Mouse (Mus musculus) kidney, postnatal 10 days (tissue): ENCODE measurements around the gene Nck1.

Source experiments
- DNase-seq: peaks from one replicate; pipeline ENCODE4 v3.0.0; 2021; ENCODE audit warnings: mixed read lengths

Gene Nck1

GRCm38 (mm10) chr9:100534686-100535085, 11.2 kb downstream of the Nck1 start:
- no peak for DNase-seq

- no peak for DNase-seq
Measured at GRCm38 (mm10) chr9:100532847-100533505, 13.0 kb downstream of the Nck1 start.

GRCm38 (mm10) chr9:100531296-100531695, 14.6 kb downstream of the Nck1 start:
- DNase-seq = no peak

- DNase-seq = no peak
Measured at GRCm38 (mm10) chr9:100525225-100525624, 20.7 kb downstream of the Nck1 start.

GRCm38 (mm10) chr9:100522029-100522428, 23.9 kb downstream of the Nck1 start:
- no peak for DNase-seq

GRCm38 (mm10) chr9:100520586-100520985, 25.3 kb downstream of the Nck1 start:
- peak; percentile 72 for DNase-seq

GRCm38 (mm10) chr9:100520012-100520411, 25.9 kb downstream of the Nck1 start:
- DNase-seq = no peak

GRCm38 (mm10) chr9:100507581-100507980, 38.4 kb downstream of the Nck1 start:
- DNase-seq = no peak

GRCm38 (mm10) chr9:100506652-100507051, 39.3 kb downstream of the Nck1 start:
- peak; percentile 71 for DNase-seq

- no peak for DNase-seq
Measured at GRCm38 (mm10) chr9:100505498-100505897, 40.4 kb downstream of the Nck1 start.

GRCm38 (mm10) chr9:100493611-100494261, 52.2 kb downstream of the Nck1 start:
- DNase-seq = no peak

- no peak for DNase-seq
Measured at GRCm38 (mm10) chr9:100491424-100491823, 54.5 kb downstream of the Nck1 start.

- DNase-seq = no peak
Measured at GRCm38 (mm10) chr9:100488969-100489368, 57.0 kb downstream of the Nck1 start.

- DNase-seq = no peak
Measured at GRCm38 (mm10) chr9:100488056-100488713, 57.7 kb downstream of the Nck1 start.

GRCm38 (mm10) chr9:100486431-100486830, 59.5 kb downstream of the Nck1 start, which contains the start of gene Il20rb:
Il20rb (minus strand) TSS chr9:100486788.
- no peak for DNase-seq

GRCm38 (mm10) chr9:100483318-100483717, 62.6 kb downstream of the Nck1 start:
- no peak for DNase-seq

- no peak for DNase-seq
Measured at GRCm38 (mm10) chr9:100481626-100482025, 64.3 kb downstream of the Nck1 start.

GRCm38 (mm10) chr9:100474056-100474455, 71.9 kb downstream of the Nck1 start:
- DNase-seq = no peak

- DNase-seq = no peak
Measured at GRCm38 (mm10) chr9:100473361-100473760, 72.6 kb downstream of the Nck1 start.

GRCm38 (mm10) chr9:100472931-100473330, 73.0 kb downstream of the Nck1 start:
- no peak for DNase-seq

- no peak for DNase-seq
Measured at GRCm38 (mm10) chr9:100471605-100471953, 74.4 kb downstream of the Nck1 start.

GRCm38 (mm10) chr9:100470936-100471604, 74.9 kb downstream of the Nck1 start:
- DNase-seq = peak; percentile 62

GRCm38 (mm10) chr9:100470228-100470627, 75.7 kb downstream of the Nck1 start:
- no peak for DNase-seq

- DNase-seq = no peak
Measured at GRCm38 (mm10) chr9:100469681-100470080, 76.3 kb downstream of the Nck1 start.
